Mouse (Mus musculus) MEL (cell line): Measurements from ENCODE around the gene Zfp771. TPM values are rescaled to one million over a fixed set of nuclear protein-coding genes. Genes with fewer than 3 reads are reported as not detected.
"Not testable (repeated sequence)": the region's sequence is repeated elsewhere in the genome, so short reads cannot be mapped to it uniquely, and the experiment has no call there.

Experiments
- DNase-seq: peaks from one replicate; pipeline ENCODE4 v3.0.0; 2011; ENCODE audit warnings: low read depth, low spot score
- H3K27ac ChIP-seq: 2 replicates; pipeline ENCODE4 v1.5.1; 2012; ENCODE audit warnings: low read depth, mild to moderate bottlenecking, control low read depth, low read length, moderate library complexity; ENCODE audit not compliant: control insufficient read depth
- H3K27me3 ChIP-seq, 2 experiments: fragments of 150-350 bp in 1 of 2; sonication (generic) in 1 of 2; 2 replicates each; pipeline ENCODE4 v1.6.1; 2012; ENCODE audit warnings: low read length in 2 of 2, mild to moderate bottlenecking in 2 of 2, improper control_type of control experiment in 1 of 2, moderate library complexity in 1 of 2; ENCODE audit not compliant: insufficient read depth in 2 of 2, control insufficient read depth in 1 of 2
- H3K36me3 ChIP-seq, 2 experiments: 2 replicates each; pipeline ENCODE4 v1.6.1; 2012 to 2014; ENCODE audit warnings: low read length in 2 of 2, improper control_type of control experiment in 1 of 2, inconsistent platforms in 1 of 2, mild to moderate bottlenecking in 1 of 2; ENCODE audit not compliant: insufficient read depth in 2 of 2, control insufficient read depth in 1 of 2
- H3K4me1 ChIP-seq, 2 experiments: fragments of 150-350 bp in 1 of 2; sonication (generic) in 1 of 2; 2 replicates each; pipeline ENCODE4 v1.6.1; 2012; ENCODE audit warnings: low read length in 2 of 2, improper control_type of control experiment in 1 of 2, mild to moderate bottlenecking in 1 of 2; ENCODE audit not compliant: insufficient read depth in 2 of 2, control insufficient read depth in 1 of 2
- H3K4me3 ChIP-seq, 2 experiments: fragments of 150-350 bp in 1 of 2; sonication (generic) in 1 of 2; 2 replicates each; pipeline ENCODE4 v1.5.1; 2012; ENCODE audit warnings: low read depth in 2 of 2, low read length in 2 of 2, mild to moderate bottlenecking in 2 of 2, moderate library complexity in 2 of 2, control low read depth in 1 of 2, improper control_type of control experiment in 1 of 2; ENCODE audit not compliant: control insufficient read depth in 1 of 2, insufficient read depth in 1 of 2
- H3K79me2 ChIP-seq: 2 replicates; pipeline ENCODE4 v1.6.1; 2012; ENCODE audit warnings: mild to moderate bottlenecking, low read length, moderate library complexity; ENCODE audit not compliant: control insufficient read depth, poor library complexity, insufficient read depth
- H3K9ac ChIP-seq: 2 replicates; pipeline ENCODE4 v1.6.1; 2012; ENCODE audit warnings: low read depth, mild to moderate bottlenecking, control low read depth, low read length, moderate library complexity; ENCODE audit not compliant: control insufficient read depth, poor library complexity, severe bottlenecking
- H3K9me3 ChIP-seq: fragments of 150-350 bp; sonication (generic); replicated peaks from 2 replicates; pipeline ENCODE4 v1.6.1; 2012; ENCODE audit warnings: mild to moderate bottlenecking, low read length, improper control_type of control experiment, moderate library complexity; ENCODE audit not compliant: insufficient read depth
- BHLHE40 ChIP-seq: IDR thresholded peaks from 2 replicates; pipeline ENCODE4 v1.6.1; 2012; ENCODE audit warnings: low read depth, mild to moderate bottlenecking, inconsistent platforms, low read length, improper control_type of control experiment, borderline replicate concordance
- ELF1 ChIP-seq: IDR thresholded peaks from 2 replicates; pipeline ENCODE4 v1.6.1; 2014; ENCODE audit warnings: low read depth, mild to moderate bottlenecking, inconsistent platforms, low read length, improper control_type of control experiment, moderate library complexity
- EP300 ChIP-seq, 2 experiments: IDR thresholded peaks; 2 replicates each; pipeline ENCODE4 v1.6.1; 2011; ENCODE audit warnings: improper control_type of control experiment in 2 of 2, low read length in 2 of 2, low read depth in 1 of 2, mild to moderate bottlenecking in 1 of 2
- ETS1 ChIP-seq: IDR thresholded peaks from 2 replicates; pipeline ENCODE4 v1.6.1; 2012; ENCODE audit warnings: low read depth, mild to moderate bottlenecking, inconsistent platforms, low read length, improper control_type of control experiment, moderate library complexity
- GABPA ChIP-seq: IDR thresholded peaks from 2 replicates; pipeline ENCODE4 v1.6.1; 2012; ENCODE audit warnings: low read depth, mild to moderate bottlenecking, inconsistent platforms, low read length, improper control_type of control experiment, moderate library complexity
- HCFC1 ChIP-seq: IDR thresholded peaks from 2 replicates; pipeline ENCODE4 v1.6.1; 2012; ENCODE audit warnings: low read depth, mild to moderate bottlenecking, inconsistent platforms, low read length, improper control_type of control experiment, moderate library complexity
- KAT2A ChIP-seq: conservative IDR thresholded peaks from 2 replicates; pipeline ENCODE4 v1.6.1; 2012; ENCODE audit warnings: low read depth, low read length, improper control_type of control experiment, inconsistent platforms
- MAFK ChIP-seq: IDR thresholded peaks from 2 replicates; pipeline ENCODE4 v1.6.1; 2011; ENCODE audit warnings: low read depth, mild to moderate bottlenecking, low read length, improper control_type of control experiment, borderline replicate concordance
- MXI1 ChIP-seq: IDR thresholded peaks from 2 replicates; pipeline ENCODE4 v1.6.1; 2011; ENCODE audit warnings: mild to moderate bottlenecking, low read depth, low read length, improper control_type of control experiment
- MYB ChIP-seq: IDR thresholded peaks from 2 replicates; pipeline ENCODE4 v1.6.1; 2011; ENCODE audit warnings: mild to moderate bottlenecking, low read depth, low read length, improper control_type of control experiment
- NELFE ChIP-seq: IDR thresholded peaks from 2 replicates; pipeline ENCODE4 v1.6.1; 2011; ENCODE audit warnings: low read depth, low read length, improper control_type of control experiment
- POLR2A ChIP-seq, 2 experiments: IDR thresholded peaks; 2 replicates each; pipeline ENCODE4 v1.6.1; 2011 to 2012; ENCODE audit warnings: low read length in 2 of 2, mild to moderate bottlenecking in 2 of 2, control low read depth in 1 of 2, improper control_type of control experiment in 1 of 2, low read depth in 1 of 2, moderate library complexity in 1 of 2; ENCODE audit not compliant: control insufficient read depth in 1 of 2, insufficient read depth in 1 of 2, poor library complexity in 1 of 2
- POLR2AphosphoS5 ChIP-seq: IDR thresholded peaks from 2 replicates; pipeline ENCODE4 v1.6.1; 2012; ENCODE audit warnings: low read depth, borderline replicate concordance, mild to moderate bottlenecking, inconsistent platforms, low read length, moderate library complexity, mixed read lengths
- RAD21 ChIP-seq: IDR thresholded peaks from 2 replicates; pipeline ENCODE4 v1.6.1; 2011; ENCODE audit warnings: mild to moderate bottlenecking, low read depth, low read length, improper control_type of control experiment
- RCOR1 ChIP-seq: IDR thresholded peaks from 2 replicates; pipeline ENCODE4 v1.6.1; 2012; ENCODE audit warnings: low read depth, mild to moderate bottlenecking, inconsistent platforms, low read length, improper control_type of control experiment
- SMC3 ChIP-seq: IDR thresholded peaks from 2 replicates; pipeline ENCODE4 v1.6.1; 2011; ENCODE audit warnings: low read depth, low read length, improper control_type of control experiment
- TAL1 ChIP-seq: IDR thresholded peaks from 2 replicates; pipeline ENCODE4 v1.6.1; 2012; ENCODE audit warnings: mild to moderate bottlenecking, inconsistent platforms, low read length, moderate library complexity, mixed read lengths
- USF1 ChIP-seq: IDR thresholded peaks from 2 replicates; pipeline ENCODE4 v1.6.1; 2014; ENCODE audit warnings: low read depth, mild to moderate bottlenecking, inconsistent platforms, low read length, improper control_type of control experiment, moderate library complexity
- USF2 ChIP-seq, 2 experiments: IDR thresholded peaks; 2 replicates each; pipeline ENCODE4 v1.6.1; 2011 to 2012; ENCODE audit warnings: improper control_type of control experiment in 2 of 2, low read length in 2 of 2, borderline replicate concordance in 1 of 2, inconsistent platforms in 1 of 2, low read depth in 1 of 2, mild to moderate bottlenecking in 1 of 2; ENCODE audit not compliant: insufficient read depth in 1 of 2
- ZKSCAN1 ChIP-seq: IDR thresholded peaks from 2 replicates; pipeline ENCODE4 v1.6.1; 2012; ENCODE audit warnings: low read depth, mild to moderate bottlenecking, inconsistent platforms, low read length, improper control_type of control experiment, moderate library complexity
- ZNF384 ChIP-seq: IDR thresholded peaks from 2 replicates; pipeline ENCODE4 v1.6.1; 2012; ENCODE audit warnings: low read depth, mild to moderate bottlenecking, inconsistent platforms, low read length, improper control_type of control experiment
- polyA plus RNA-seq, 2 experiments: library from polyadenylated mRNA; stranded (reverse) in 1 of 2; unstranded in 1 of 2; fragments of >175 nt in 1 of 2; fragments of >200 nt in 1 of 2; gene quantifications; 2 replicates each; pipeline versions ENCODE4 v1.2.1 to v1.2.4; 2012; ENCODE audit warnings: low replicate concordance in 2 of 2, low read depth in 1 of 2; ENCODE audit not compliant: insufficient read length in 2 of 2, insufficient read depth in 1 of 2, missing spikeins in 1 of 2
- total RNA-seq: library from RNA; depleted of rRNA; stranded (reverse); fragments of 300-350 nt; gene quantifications from 2 replicates; pipeline ENCODE4 v1.2.3, GENCODE M21; 2012

The Zfp771 gene
- total and polyA plus RNA-seq, 3 experiments = 33.4 to 58.3 TPM; not detected in 1

- peak in 1 of 2 experiments; percentile 26; a peak in 1 of 4 replicates for TF ChIP-seq EP300 (IDR thresholded peaks at IDR 0.05; ENCODE audit: low read depth in 1 of 2, low read length in 2 of 2)
- no peak for TF ChIP-seq KAT2A
These were observed 660 bp upstream of the Zfp771 start (continued) for GRCm38 (mm10) chr7:127243361-127243867.

- peak; percentile 38 for DNase-seq
- peaks cover 4 to 14% of the 10 kb centered on the region in 2 experiments; a peak in 2 of 4 replicates for H3K4me1 ChIP-seq
- no peaks in the 10 kb centered on the region for H3K9me3 ChIP-seq
- no peaks in the 10 kb centered on the region for H3K27me3 ChIP-seq
- H3K4me3 ChIP-seq = peak overlapping the region; percentile 84 to 88
- TF ChIP-seq RAD21 (no peak), MXI1 (no peak), ELF1 (0 out of 2 replicates have a peak, but pooled peaks have one; percentile 7)
- peaks cover 7 to 15% of the 10 kb centered on the region in 2 experiments for H3K36me3 ChIP-seq
- H3K27ac ChIP-seq = peak overlapping the region; percentile 81
- peaks cover 17% of the 10 kb centered on the region for H3K79me2 ChIP-seq
- H3K9ac ChIP-seq = peak overlapping the region; percentile 96
These were observed 810 bp downstream of the Zfp771 start for GRCm38 (mm10) chr7:127244658-127245510.

- Histone ChIP-seq H3K36me3 (peaks cover 10 to 15% of the 10 kb centered on the region in 2 experiments), H3K4me1 (peaks cover 2 to 19% of the 10 kb centered on the region in 2 experiments)
- H3K79me2 ChIP-seq, H3K9ac ChIP-seq, H3K27me3 ChIP-seq, H3K27ac ChIP-seq, H3K4me3 ChIP-seq, H3K9me3 ChIP-seq: not testable (repeated sequence)
- peak; percentile 65 for DNase-seq
These were observed 6.4 kb downstream of the Zfp771 start for GRCm38 (mm10) chr7:127250511-127250910.

GRCm38 (mm10) chr7:127252414-127252813 is 8.3 kb downstream of the Zfp771 start:
- no peaks in the 10 kb centered on the region for H3K27me3 ChIP-seq
- no peak overlapping the region for H3K4me3 ChIP-seq
- H3K36me3 ChIP-seq = peaks cover 5 to 11% of the 10 kb centered on the region in 2 experiments
- H3K9me3 ChIP-seq = no peaks in the 10 kb centered on the region
- H3K4me1 ChIP-seq = peaks cover 2 to 15% of the 10 kb centered on the region in 2 experiments; a peak in 3 of 4 replicates
- no peak overlapping the region for H3K27ac ChIP-seq
- no peak overlapping the region for H3K9ac ChIP-seq
- no peaks in the 10 kb centered on the region; the same call in 1 of the 2 replicates for H3K79me2 ChIP-seq
- DNase-seq = peak; percentile 74
- no peak for TF ChIP-seq NELFE
- TF ChIP-seq USF1 = no peak
- no peak for TF ChIP-seq GABPA
- TF ChIP-seq POLR2A (IDR thresholded peaks at IDR 0.05; ENCODE audit: control insufficient read depth in 1 of 2, insufficient read depth in 1 of 2, low read depth in 1 of 2, low read length in 2 of 2, poor library complexity in 1 of 2) = no peak
- no peak for TF ChIP-seq TAL1
- no peak for TF ChIP-seq ZKSCAN1
- TF ChIP-seq MAFK = no peak
- TF ChIP-seq ZNF384 = peak; percentile 89
- TF ChIP-seq RAD21 = peak; percentile 29
- no peak for TF ChIP-seq ETS1
- TF ChIP-seq USF2 (IDR thresholded peaks at IDR 0.05; ENCODE audit: borderline replicate concordance in 1 of 2, insufficient read depth in 1 of 2, low read depth in 1 of 2, low read length in 2 of 2) = no peak
- no peak for TF ChIP-seq RCOR1
- no peak for TF ChIP-seq BHLHE40
- TF ChIP-seq HCFC1 = no peak
- TF ChIP-seq POLR2AphosphoS5 = no peak
- TF ChIP-seq SMC3 = peak; percentile 45
- TF ChIP-seq MYB = no peak
